Mouse (Mus musculus): Measurements from ENCODE around the gene Bcam. TPM values are rescaled to one million over a fixed set of nuclear protein-coding genes. Genes with fewer than 3 reads are reported as not detected.

The Bcam gene
- polyA plus RNA-seq, 1 experiment = 4.5 TPM

GRCm38 (mm10) chr7:19741329-19742031, 29.3 kb downstream of the Bcam start:
- Histone ChIP-seq H3K4me1 (ENCODE audit: control insufficient read depth, insufficient read depth, low read length) (peaks cover 13% of the 10 kb centered on the region), H3K27me3 (ENCODE audit: control insufficient read depth, insufficient read depth, low read length) (no peaks in the 10 kb centered on the region), H3K27ac (ENCODE audit: control insufficient read depth, insufficient read depth, low read depth, low read length) (no peak overlapping the region), H3K4me3 (ENCODE audit: control insufficient read depth, low read depth, low read length) (no peak overlapping the region), H3K36me3 (ENCODE audit: control insufficient read depth, insufficient read depth, low read length) (no peaks in the 10 kb centered on the region)
- TF ChIP-seq CTCF (IDR thresholded peaks at IDR 0.05; ENCODE audit: control insufficient read depth, insufficient read depth, insufficient replicate concordance, low read depth, low read length) (no peak), POLR2A (IDR thresholded peaks at IDR 0.05; ENCODE audit: control insufficient read depth, low read depth, low read length) (no peak)

DNA sequence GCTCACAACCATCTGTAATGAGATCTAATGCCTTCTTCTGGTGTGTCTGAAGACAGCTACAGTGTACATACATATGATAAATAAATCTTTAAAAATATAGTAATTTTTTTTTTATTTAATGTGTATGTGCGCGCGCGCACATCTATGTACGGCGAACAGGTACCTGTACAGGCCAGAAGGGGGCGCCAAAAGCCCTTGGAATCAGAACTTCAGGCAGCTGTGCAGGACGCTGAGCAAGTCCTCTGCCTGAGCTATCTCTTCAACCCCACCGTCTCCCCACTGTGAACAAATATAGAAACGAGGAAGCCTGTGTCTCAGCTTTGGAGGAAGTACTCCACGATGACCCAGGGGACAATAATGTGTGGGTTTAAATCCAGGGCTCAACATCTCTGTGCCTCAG, 30.5 kb downstream of the Bcam start:
- Histone ChIP-seq H3K4me3 (ENCODE audit: control insufficient read depth, low read depth, low read length) (no peak overlapping the region), H3K36me3 (ENCODE audit: control insufficient read depth, insufficient read depth, low read length) (no peaks in the 10 kb centered on the region), H3K27ac (ENCODE audit: control insufficient read depth, insufficient read depth, low read depth, low read length) (no peak overlapping the region), H3K4me1 (ENCODE audit: control insufficient read depth, insufficient read depth, low read length) (peaks cover 8% of the 10 kb centered on the region), H3K27me3 (ENCODE audit: control insufficient read depth, insufficient read depth, low read length) (no peaks in the 10 kb centered on the region)
- peak; percentile 60; the same call in 1 of the 2 replicates for TF ChIP-seq CTCF (IDR thresholded peaks at IDR 0.05; ENCODE audit: control insufficient read depth, insufficient read depth, insufficient replicate concordance, low read depth, low read length)
- TF ChIP-seq POLR2A (IDR thresholded peaks at IDR 0.05; ENCODE audit: control insufficient read depth, low read depth, low read length) = no peak

- Histone ChIP-seq H3K36me3 (ENCODE audit: control insufficient read depth, insufficient read depth, low read length) (no peaks in the 10 kb centered on the region), H3K27ac (ENCODE audit: control insufficient read depth, insufficient read depth, low read depth, low read length) (no peak overlapping the region), H3K4me3 (ENCODE audit: control insufficient read depth, low read depth, low read length) (no peak overlapping the region), H3K4me1 (ENCODE audit: control insufficient read depth, insufficient read depth, low read length) (peaks cover 6% of the 10 kb centered on the region), H3K27me3 (ENCODE audit: control insufficient read depth, insufficient read depth, low read length) (no peaks in the 10 kb centered on the region)
- TF ChIP-seq POLR2A (IDR thresholded peaks at IDR 0.05; ENCODE audit: control insufficient read depth, low read depth, low read length) (no peak), CTCF (IDR thresholded peaks at IDR 0.05; ENCODE audit: control insufficient read depth, insufficient read depth, insufficient replicate concordance, low read depth, low read length) (0 out of 2 replicates have a peak, but pooled peaks have one; percentile 9)
Observed at GRCm38 (mm10) chr7:19738771-19739170, 32.0 kb downstream of the Bcam start.

DNA sequence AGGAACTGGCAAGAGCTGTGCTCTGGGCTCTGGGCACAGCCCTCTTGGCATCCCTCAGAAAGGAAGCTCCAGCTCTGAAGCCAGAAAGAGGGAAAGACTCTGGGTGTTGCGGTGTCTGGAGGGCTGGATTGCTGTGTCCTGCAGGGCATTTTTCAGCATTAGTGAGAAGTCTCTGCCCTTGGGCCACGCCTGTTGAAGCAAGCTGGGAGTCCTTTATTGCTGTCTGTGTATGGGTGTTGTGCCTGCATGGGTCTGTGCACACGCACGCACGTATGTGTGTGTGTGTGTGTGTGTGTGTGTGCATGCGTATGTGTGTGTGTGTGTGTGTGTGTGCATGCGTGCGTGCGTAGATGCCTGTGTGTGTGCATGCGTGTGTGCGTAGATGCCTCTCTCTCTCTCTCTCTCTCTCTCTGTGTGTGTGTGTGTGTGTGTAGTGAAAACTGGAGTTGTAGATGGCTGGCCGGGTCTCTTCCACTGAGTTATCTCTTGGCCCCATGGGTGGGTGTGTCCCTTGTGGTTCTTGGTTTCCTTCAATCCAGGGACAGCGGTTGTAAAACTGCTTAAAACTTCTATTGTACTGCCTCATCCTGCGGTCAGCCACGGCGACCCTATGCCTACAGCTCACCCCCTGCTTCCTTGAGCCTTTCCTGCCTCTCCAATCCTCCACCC, 34.3 kb downstream of the Bcam start:
- no peak overlapping the region for H3K27ac ChIP-seq (ENCODE audit: control insufficient read depth, insufficient read depth, low read depth, low read length)
- no peak overlapping the region for H3K4me3 ChIP-seq (ENCODE audit: control insufficient read depth, low read depth, low read length)
- H3K4me1 ChIP-seq (ENCODE audit: control insufficient read depth, insufficient read depth, low read length) = peaks cover 10% of the 10 kb centered on the region
- no peaks in the 10 kb centered on the region for H3K27me3 ChIP-seq (ENCODE audit: control insufficient read depth, insufficient read depth, low read length)
- TF ChIP-seq CTCF (IDR thresholded peaks at IDR 0.05; ENCODE audit: control insufficient read depth, insufficient read depth, insufficient replicate concordance, low read depth, low read length) (no peak), POLR2A (IDR thresholded peaks at IDR 0.05; ENCODE audit: control insufficient read depth, low read depth, low read length) (no peak)
- no peaks in the 10 kb centered on the region for H3K36me3 ChIP-seq (ENCODE audit: control insufficient read depth, insufficient read depth, low read length)

- TF ChIP-seq CTCF (IDR thresholded peaks at IDR 0.05; ENCODE audit: control insufficient read depth, insufficient read depth, insufficient replicate concordance, low read depth, low read length) (no peak), POLR2A (IDR thresholded peaks at IDR 0.05; ENCODE audit: control insufficient read depth, low read depth, low read length) (no peak)
- H3K4me1 ChIP-seq (ENCODE audit: control insufficient read depth, insufficient read depth, low read length) = peaks cover 9% of the 10 kb centered on the region
- H3K4me3 ChIP-seq (ENCODE audit: control insufficient read depth, low read depth, low read length) = no peak overlapping the region
- H3K27me3 ChIP-seq (ENCODE audit: control insufficient read depth, insufficient read depth, low read length) = no peaks in the 10 kb centered on the region
- H3K27ac ChIP-seq (ENCODE audit: control insufficient read depth, insufficient read depth, low read depth, low read length) = no peak overlapping the region
- H3K36me3 ChIP-seq (ENCODE audit: control insufficient read depth, insufficient read depth, low read length) = no peaks in the 10 kb centered on the region
Observed at GRCm38 (mm10) chr7:19734178-19734666, 36.6 kb downstream of the Bcam start.

GRCm38 (mm10) chr7:19726541-19726940, 44.3 kb downstream of the Bcam start:
- H3K36me3 ChIP-seq (ENCODE audit: control insufficient read depth, insufficient read depth, low read length) = no peaks in the 10 kb centered on the region
- TF ChIP-seq CTCF (IDR thresholded peaks at IDR 0.05; ENCODE audit: control insufficient read depth, insufficient read depth, insufficient replicate concordance, low read depth, low read length) (no peak), POLR2A (IDR thresholded peaks at IDR 0.05; ENCODE audit: control insufficient read depth, low read depth, low read length) (no peak)
- H3K27ac ChIP-seq (ENCODE audit: control insufficient read depth, insufficient read depth, low read depth, low read length) = no peak overlapping the region
- no peaks in the 10 kb centered on the region for H3K4me1 ChIP-seq (ENCODE audit: control insufficient read depth, insufficient read depth, low read length)
- no peaks in the 10 kb centered on the region for H3K27me3 ChIP-seq (ENCODE audit: control insufficient read depth, insufficient read depth, low read length)
- H3K4me3 ChIP-seq (ENCODE audit: control insufficient read depth, low read depth, low read length) = no peak overlapping the region

GRCm38 (mm10) chr7:19724167-19724566, 46.6 kb downstream of the Bcam start:
- Histone ChIP-seq H3K27me3 (ENCODE audit: control insufficient read depth, insufficient read depth, low read length) (no peaks in the 10 kb centered on the region), H3K4me1 (ENCODE audit: control insufficient read depth, insufficient read depth, low read length) (no peaks in the 10 kb centered on the region), H3K4me3 (ENCODE audit: control insufficient read depth, low read depth, low read length) (no peak overlapping the region), H3K36me3 (ENCODE audit: control insufficient read depth, insufficient read depth, low read length) (no peaks in the 10 kb centered on the region), H3K27ac (ENCODE audit: control insufficient read depth, insufficient read depth, low read depth, low read length) (no peak overlapping the region)
- TF ChIP-seq POLR2A (IDR thresholded peaks at IDR 0.05; ENCODE audit: control insufficient read depth, low read depth, low read length) = no peak

Measured in testis, adult 2 months (tissue).